9 mouse cellular contexts compared by ENCODE assay signal in the genomic region with DNA sequence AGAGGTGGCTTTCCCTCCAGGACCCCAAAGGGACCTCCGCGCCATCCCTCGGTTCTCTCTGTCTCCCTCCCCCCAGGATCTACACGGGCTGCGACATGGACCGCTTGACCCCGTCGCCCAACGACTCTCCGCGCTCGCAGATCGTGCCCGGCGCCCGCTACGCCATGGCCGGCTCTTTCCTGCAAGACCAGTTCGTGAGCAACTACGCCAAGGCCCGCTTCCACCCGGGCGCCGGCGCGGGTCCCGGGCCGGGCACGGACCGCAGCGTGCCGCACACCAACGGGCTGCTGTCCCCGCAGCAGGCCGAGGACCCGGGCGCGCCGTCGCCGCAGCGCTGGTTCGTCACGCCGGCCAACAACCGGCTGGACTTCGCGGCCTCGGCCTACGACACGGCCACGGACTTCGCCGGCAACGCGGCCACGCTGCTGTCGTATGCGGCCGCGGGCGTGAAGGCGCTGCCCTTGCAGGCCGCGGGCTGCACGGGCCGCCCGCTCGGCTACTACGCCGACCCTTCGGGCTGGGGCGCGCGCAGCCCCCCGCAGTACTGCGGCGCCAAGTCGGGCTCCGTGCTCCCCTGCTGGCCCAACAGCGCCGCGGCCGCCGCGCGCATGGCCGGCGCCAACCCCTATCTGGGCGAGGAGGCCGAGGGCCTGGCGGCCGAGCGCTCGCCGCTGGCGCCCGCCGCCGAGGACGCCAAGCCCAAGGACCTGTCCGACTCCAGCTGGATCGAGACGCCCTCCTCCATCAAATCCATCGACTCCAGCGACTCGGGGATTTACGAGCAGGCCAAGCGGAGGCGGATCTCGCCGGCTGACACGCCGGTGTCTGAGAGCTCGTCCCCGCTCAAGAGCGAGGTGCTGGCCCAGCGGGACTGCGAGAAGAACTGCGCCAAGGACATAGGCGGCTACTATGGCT. TPM values are rescaled to one million over a fixed set of nuclear protein-coding genes. Genes with fewer than 3 reads are reported as not detected.
DNase-seq lines count a peak whose midpoint lies in the region; ATAC-seq and TF ChIP-seq lines count a peak whose summit lies in the region.
"Had no signal": no experiment of that assay in that cellular context is flagged by ENCODE, and none has a peak within 500 bp of the region (broad histone marks: within the 10 kb centered on the region; RNA-seq: fewer than 3 reads in every experiment).

No protein-coding gene starts in this region.

- WGBS in heart, embryonic 15.5 days, result 1% methylated on average over 121 of the region's 121 CpGs
- under 1% methylated on average over 89 of the region's 121 CpGs for WGBS in midbrain, embryonic 15.5 days

- no peak overlapping the region; the same call in 1 of the 2 replicates for H3K27ac ChIP-seq in gastrocnemius, adult 2 months
- H3K27ac ChIP-seq in cortical plate, adult 2 months (ENCODE audit: insufficient read depth, low read length), result peak overlapping the region; percentile 94
- H3K27ac ChIP-seq in heart, embryonic 15.5 days, result no peak overlapping the region
- no peak overlapping the region for H3K27ac ChIP-seq in midbrain, embryonic 15.5 days

- TF ChIP-seq CTCF in gastrocnemius, adult 2 months (IDR thresholded peaks at IDR 0.05), result peak; percentile 33; the same call in 1 of the 2 replicates
- no peak for TF ChIP-seq CTCF in cortical plate, adult 2 months (IDR thresholded peaks at IDR 0.05; ENCODE audit: extremely low read depth, insufficient read depth, low read length)

- peak overlapping the region; percentile 71 for H3K4me3 ChIP-seq in gastrocnemius, adult 2 months
- peak overlapping the region; percentile 29 for H3K4me3 ChIP-seq in cortical plate, adult 2 months (ENCODE audit: insufficient read depth, low read length)
- H3K4me3 ChIP-seq in heart, embryonic 15.5 days, result peak overlapping the region; percentile 60
- peak overlapping the region; percentile 43 for H3K4me3 ChIP-seq in midbrain, embryonic 15.5 days

- ATAC-seq in CD4-positive, CD25-positive, alpha-beta regulatory T cell, adult 4 months, result peak; percentile 35
- peak; percentile 81 for ATAC-seq in heart, embryonic 15.5 days (replicated peaks; ENCODE audit: insufficient number of reproducible peaks, insufficient read depth, low FRiP score, low read depth)
- peak; percentile 56 for ATAC-seq in midbrain, embryonic 15.5 days (replicated peaks)

- no peak for TF ChIP-seq POLR2A in cortical plate, adult 2 months (IDR thresholded peaks at IDR 0.05; ENCODE audit: extremely low read depth, insufficient read depth, low read length)

- intact Hi-C loops in gastrocnemius, adult 2 months (cut with DNase I), result loop anchor here (10.0 kb wide), 1 partner anchor 147 kb away; no protein-coding TSS in a partner anchor

- no peaks in the 10 kb centered on the region; the same call in 1 of the 2 replicates for H3K4me1 ChIP-seq in cortical plate, adult 2 months (ENCODE audit: control insufficient read depth, insufficient read depth, low read length)
- H3K4me1 ChIP-seq in heart, embryonic 15.5 days (replicated peaks), result peaks cover 27% of the 10 kb centered on the region
- H3K4me1 ChIP-seq in midbrain, embryonic 15.5 days, result peaks cover 32% of the 10 kb centered on the region

- no peaks in the 10 kb centered on the region for H3K36me3 ChIP-seq in heart, embryonic 15.5 days
- H3K36me3 ChIP-seq in midbrain, embryonic 15.5 days (replicated peaks), result no peaks in the 10 kb centered on the region

- no peaks in the 10 kb centered on the region for H3K9me3 ChIP-seq in heart, embryonic 15.5 days (replicated peaks)
- H3K9me3 ChIP-seq in midbrain, embryonic 15.5 days, result no peaks in the 10 kb centered on the region

- H3K9ac ChIP-seq in heart, embryonic 15.5 days, result peak overlapping the region; percentile 60
- H3K9ac ChIP-seq in midbrain, embryonic 15.5 days, result peak overlapping the region; percentile 28; the same call in 1 of the 2 replicates

- DNase-seq in gastrocnemius, adult 2 months, result peak; percentile 64
- no peak for DNase-seq in gastrocnemius, adult 8-10 months (ENCODE audit: low spot score in 2 of 2)
- peak; percentile 64 to 78 for DNase-seq in kidney, postnatal 4 days
- DNase-seq in testis, postnatal 14 days (ENCODE audit: low spot score), result peak; percentile 73

- H3K4me2 ChIP-seq in heart, embryonic 15.5 days, result peak overlapping the region; percentile 96
- H3K4me2 ChIP-seq in midbrain, embryonic 15.5 days, result peak overlapping the region; percentile 85

- peaks cover 94% of the 10 kb centered on the region for H3K27me3 ChIP-seq in heart, embryonic 15.5 days
- H3K27me3 ChIP-seq in midbrain, embryonic 15.5 days (replicated peaks), result peaks cover 65% of the 10 kb centered on the region
- H3K27me3 ChIP-seq: CH12.LX had no signal

RNA-seq across cellular contexts. Expression of gene Tbr1, which starts 9.0 kb away (rescaled TPM):
- not detected for total RNA-seq in gastrocnemius, adult 2 months (2021)
- total RNA-seq in gastrocnemius, adult 8-10 months (2022), result not detected
- not detected for polyA plus RNA-seq in CD4-positive, CD25-positive, alpha-beta regulatory T cell, adult 4 months (2017; shearing (Covaris generic))
- polyA plus RNA-seq in cortical plate, adult 2 months (2012; rRNA removed), result 75.5 and 76.3 TPM in 2 replicates
- polyA plus RNA-seq in heart, embryonic 15.5 days (2015; fragmentation: Nextera tagmentation; extraction: Ambion mirVana), result 0.03 and 0.04 TPM in 2 replicates
- 2.8 and 3.7 TPM in 2 replicates for polyA plus RNA-seq in midbrain, embryonic 15.5 days (2015; fragmentation: Nextera tagmentation; extraction: Ambion mirVana)

Comparison
In these comparisons a context has a peak if more than half of its experiments do, and no peak if none do; other contexts are left out.
1. DNase-seq: peak in gastrocnemius, adult 2 months (single experiment), kidney, postnatal 4 days (2 of 2) and testis, postnatal 14 days (single experiment); none in gastrocnemius, adult 8-10 months (0 of 2).
2. RNA of gene Tbr1, which starts 9.0 kb away (polyA plus RNA-seq): 75.5 to 76.3 TPM in cortical plate, adult 2 months; 2.8 to 3.7 TPM in midbrain, embryonic 15.5 days, 0.03 to 0.04 TPM in heart, embryonic 15.5 days and not detected in CD4-positive, CD25-positive, alpha-beta regulatory T cell, adult 4 months; every median in the first group is over 10 times any median in the second.
3. Peak in every context shown above with its lines, with median percentiles within 50 percentile points of each other: H3K4me3 ChIP-seq and ATAC-seq.